Mouse (Mus musculus) liver, adult 2 months (tissue): Measurements from ENCODE around the gene Sdr9c7.

ENCODE experiments used
- CTCF ChIP-seq: fragments of 200-500 bp; IDR thresholded peaks from 2 replicates; pipeline ENCODE4 v1.5.1; 2011; ENCODE audit warnings: low read depth, low read length, control low read depth
- POLR2A ChIP-seq: fragments of 200-500 bp; IDR thresholded peaks from 2 replicates; pipeline ENCODE4 v1.6.1; 2011; ENCODE audit warnings: low read length, control low read depth; ENCODE audit not compliant: insufficient read depth; ENCODE audit errors: extremely low read depth

GRCm38 (mm10) chr10:127951821-127952220, 53.5 kb downstream of the Sdr9c7 start:
- TF ChIP-seq CTCF, result no peak
- no peak for TF ChIP-seq POLR2A
